Mouse (Mus musculus) intestine, embryonic 16.5 days (tissue): Measurements from ENCODE around the gene Dgcr2. TPM values are rescaled to one million over a fixed set of nuclear protein-coding genes. Genes with fewer than 3 reads are reported as not detected.

ENCODE experiments used
- ATAC-seq: fragments of 200-750 bp; cut with Nextera tagmentation; 2 replicates; pipeline ENCODE4 v1.8.0; 2017; ENCODE audit warnings: moderate TSS enrichment, moderate library complexity
- H3K27ac ChIP-seq: fragments of 300-500 bp; sonication (generic); 2 replicates; pipeline ENCODE4 v1.5.1; 2014; ENCODE audit warnings: mild to moderate bottlenecking, low read length
- H3K27me3 ChIP-seq: fragments of 300-500 bp; sonication (generic); replicated peaks from 2 replicates; pipeline ENCODE4 v1.6.1; 2014; ENCODE audit warnings: low read length, control low read depth, mixed read lengths; ENCODE audit not compliant: control insufficient read depth, insufficient read depth
- H3K36me3 ChIP-seq: fragments of 300-500 bp; sonication (generic); 2 replicates; pipeline ENCODE4 v1.6.1; 2014; ENCODE audit warnings: low read length, control low read depth; ENCODE audit not compliant: control insufficient read depth, insufficient read depth
- H3K4me1 ChIP-seq: fragments of 300-500 bp; sonication (generic); 2 replicates; pipeline ENCODE4 v1.6.1; 2014; ENCODE audit warnings: low read length, control low read depth, mixed read lengths; ENCODE audit not compliant: control insufficient read depth, insufficient read depth
- H3K4me2 ChIP-seq: fragments of 300-500 bp; sonication (generic); 2 replicates; pipeline ENCODE4 v1.6.1; 2014; ENCODE audit warnings: low read depth, low read length, control low read depth
- H3K4me3 ChIP-seq: fragments of 300-500 bp; sonication (generic); 2 replicates; pipeline ENCODE4 v1.5.1; 2014; ENCODE audit warnings: mild to moderate bottlenecking, low read length
- H3K9ac ChIP-seq: fragments of 300-500 bp; sonication (generic); 2 replicates; pipeline ENCODE4 v1.6.1; 2014; ENCODE audit warnings: low read depth, low read length
- H3K9me3 ChIP-seq: fragments of 300-500 bp; sonication (generic); 2 replicates; pipeline ENCODE4 v1.6.1; 2016; ENCODE audit warnings: low read length, control low read depth; ENCODE audit not compliant: control insufficient read depth
- WGBS: fragments of 180-500 bp; shearing (Covaris S2); extraction: QIAGEN DNeasy Blood & Tissue Kit; methylation state at CpG from one replicate; pipeline ENCODE4 v1.1.7; 2014; 5-methylcytosine and 5-hydroxymethylcytosine counted together
- polyA plus RNA-seq: library from polyadenylated mRNA; unstranded; fragments of >200 nt; fragmentation: Nextera tagmentation; extraction: Ambion mirVana; gene quantifications from 2 replicates; pipeline ENCODE4 v1.2.1, GENCODE M21; 2015

Gene Dgcr2
- polyA plus RNA-seq: 65.4 and 67.4 TPM in 2 replicates

GRCm38 (mm10) chr16:17898462-17898861 is at the start of gene Dgcr2, which contains the start of gene Tssk2:
Gene Dgcr2, minus strand, starts transcription at chr16:17898562.
Gene Tssk2, plus strand, starts transcription at chr16:17898637.
- H3K4me1 ChIP-seq: no peaks in the 10 kb centered on the region
- no peaks in the 10 kb centered on the region for H3K9me3 ChIP-seq
- peaks cover 21% of the 10 kb centered on the region; the same call in 1 of the 2 replicates for H3K36me3 ChIP-seq
- H3K27me3 ChIP-seq: no peaks in the 10 kb centered on the region
- no peak for ATAC-seq
- 92% methylated on average over 14 of the region's 14 CpGs for WGBS
- no peak within 1 kb of the TSS for H3K4me2 ChIP-seq
- no peak within 1 kb of the TSS for H3K27ac ChIP-seq
- H3K9ac ChIP-seq: no peak within 1 kb of the TSS
- no peak within 1 kb of the TSS for H3K4me3 ChIP-seq

- H3K4me2 ChIP-seq: no peak overlapping the region
- no peak overlapping the region for H3K9ac ChIP-seq
- H3K4me1 ChIP-seq: no peaks in the 10 kb centered on the region
- ATAC-seq: peak; percentile 89
- no peak overlapping the region for H3K4me3 ChIP-seq
- 48% methylated on average over 7 of the region's 7 CpGs for WGBS
- no peaks in the 10 kb centered on the region for H3K27me3 ChIP-seq
- H3K27ac ChIP-seq: no peak overlapping the region
- no peaks in the 10 kb centered on the region for H3K9me3 ChIP-seq
- no peaks in the 10 kb centered on the region for H3K36me3 ChIP-seq
Observed at GRCm38 (mm10) chr16:17945081-17945831, 46.9 kb upstream of the Dgcr2 start.

- WGBS: 64% methylated on average over 8 of the region's 8 CpGs
- no peak overlapping the region for H3K9ac ChIP-seq
Observed at GRCm38 (mm10) chr16:17943466-17943865, 45.1 kb upstream of the Dgcr2 start.

GRCm38 (mm10) chr16:17939255-17939751 is 40.9 kb upstream of the Dgcr2 start:
- no peaks in the 10 kb centered on the region for H3K36me3 ChIP-seq
- H3K27me3 ChIP-seq: no peaks in the 10 kb centered on the region
- H3K4me3 ChIP-seq: no peak overlapping the region
- ATAC-seq: peak; percentile 89
- H3K9me3 ChIP-seq: no peaks in the 10 kb centered on the region
- 0 out of 2 replicates have a peak overlapping the region, but pooled peaks have one; percentile 10 for H3K9ac ChIP-seq
- H3K27ac ChIP-seq: peak overlapping the region; percentile 64
- WGBS: 31% methylated on average over 9 of the region's 9 CpGs
- peak overlapping the region; percentile 32; the same call in 1 of the 2 replicates for H3K4me2 ChIP-seq
- H3K4me1 ChIP-seq: peaks cover 4% of the 10 kb centered on the region; the same call in 1 of the 2 replicates

More at GRCm38 (mm10) chr16:17943466-17943865, 45.1 kb upstream of the Dgcr2 start:
- Histone ChIP-seq H3K4me2 (no peak overlapping the region), H3K36me3 (no peaks in the 10 kb centered on the region), H3K9me3 (no peaks in the 10 kb centered on the region), H3K4me1 (peaks cover 4% of the 10 kb centered on the region; the same call in 1 of the 2 replicates), H3K27ac (no peak overlapping the region), H3K4me3 (no peak overlapping the region), H3K27me3 (no peaks in the 10 kb centered on the region)
- ATAC-seq: no peak

GRCm38 (mm10) chr16:17938821-17939220 is 40.5 kb upstream of the Dgcr2 start:
- no peaks in the 10 kb centered on the region for H3K27me3 ChIP-seq
- H3K4me2 ChIP-seq: peak overlapping the region; percentile 32; the same call in 1 of the 2 replicates
- peak; percentile 95 for ATAC-seq
- 7% methylated on average over 7 of the region's 7 CpGs for WGBS
- no peak overlapping the region for H3K4me3 ChIP-seq
- peaks cover 4% of the 10 kb centered on the region; the same call in 1 of the 2 replicates for H3K4me1 ChIP-seq
- H3K27ac ChIP-seq: peak overlapping the region; percentile 64
- 0 out of 2 replicates have a peak overlapping the region, but pooled peaks have one; percentile 10 for H3K9ac ChIP-seq
- no peaks in the 10 kb centered on the region for H3K9me3 ChIP-seq
- H3K36me3 ChIP-seq: no peaks in the 10 kb centered on the region

- no peak overlapping the region for H3K4me3 ChIP-seq
- WGBS: 57% methylated on average over 7 of the region's 7 CpGs
Observed at GRCm38 (mm10) chr16:17938187-17938586, 39.8 kb upstream of the Dgcr2 start.

GRCm38 (mm10) chr16:17936776-17937175 is 38.4 kb upstream of the Dgcr2 start:
- Histone ChIP-seq H3K4me1 (peaks cover 4% of the 10 kb centered on the region; the same call in 1 of the 2 replicates), H3K9ac (no peak overlapping the region), H3K9me3 (no peaks in the 10 kb centered on the region), H3K4me3 (no peak overlapping the region), H3K4me2 (no peak overlapping the region), H3K27me3 (no peaks in the 10 kb centered on the region), H3K27ac (no peak overlapping the region), H3K36me3 (no peaks in the 10 kb centered on the region)
- 84% methylated on average over 10 of the region's 10 CpGs for WGBS
- ATAC-seq: no peak

More at GRCm38 (mm10) chr16:17938187-17938586, 39.8 kb upstream of the Dgcr2 start:
- Histone ChIP-seq H3K4me1 (peaks cover 4% of the 10 kb centered on the region; the same call in 1 of the 2 replicates), H3K36me3 (no peaks in the 10 kb centered on the region), H3K9ac (no peak overlapping the region), H3K4me2 (no peak overlapping the region), H3K27ac (no peak overlapping the region), H3K9me3 (no peaks in the 10 kb centered on the region), H3K27me3 (no peaks in the 10 kb centered on the region)
- ATAC-seq: no peak

- Histone ChIP-seq H3K27me3 (no peaks in the 10 kb centered on the region), H3K27ac (no peak overlapping the region), H3K4me3 (no peak overlapping the region), H3K36me3 (no peaks in the 10 kb centered on the region), H3K4me2 (no peak overlapping the region), H3K9me3 (no peaks in the 10 kb centered on the region), H3K9ac (no peak overlapping the region), H3K4me1 (peaks cover 4% of the 10 kb centered on the region; the same call in 1 of the 2 replicates)
- 72% methylated on average over 3 of the region's 3 CpGs for WGBS
- no peak for ATAC-seq
Observed at GRCm38 (mm10) chr16:17934445-17934910, 36.1 kb upstream of the Dgcr2 start.

- H3K4me2 ChIP-seq: no peak overlapping the region
- H3K4me1 ChIP-seq: no peaks in the 10 kb centered on the region; the same call in 1 of the 2 replicates
- no peak overlapping the region for H3K9ac ChIP-seq
- H3K27me3 ChIP-seq: no peaks in the 10 kb centered on the region
- no peak for ATAC-seq
- H3K9me3 ChIP-seq: no peaks in the 10 kb centered on the region
- H3K27ac ChIP-seq: no peak overlapping the region
- H3K4me3 ChIP-seq: no peak overlapping the region
- H3K36me3 ChIP-seq: no peaks in the 10 kb centered on the region
- WGBS: 64% methylated on average over 9 of the region's 9 CpGs
Observed at GRCm38 (mm10) chr16:17933594-17934444, 35.5 kb upstream of the Dgcr2 start.
